ENCODE assay signal across 25 mouse cellular contexts in the genomic region with DNA sequence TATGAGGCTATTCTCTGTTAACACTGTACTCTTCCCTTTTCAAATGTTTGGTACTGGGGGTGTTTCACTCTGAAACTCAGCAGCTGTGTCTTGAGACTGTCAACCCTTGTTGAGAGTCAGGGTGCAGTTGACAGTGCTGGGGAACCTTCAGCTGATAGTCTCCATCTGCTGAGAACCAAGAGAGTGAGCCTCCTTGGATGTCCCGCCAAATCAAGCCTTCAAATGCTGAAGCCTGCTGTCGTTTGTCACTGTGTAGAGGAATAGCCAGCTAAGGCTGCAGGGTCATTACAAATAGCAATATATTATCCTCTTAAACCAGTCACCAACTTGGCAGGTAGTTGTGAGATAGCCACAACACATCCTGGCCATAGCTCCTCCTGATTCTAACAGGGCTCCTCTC.
DNase-seq lines count a peak whose midpoint lies in the region; ATAC-seq lines count a peak whose summit lies in the region.
"Had no signal": no experiment of that assay in that cellular context is flagged by ENCODE, and none has a peak within 500 bp of the region (broad histone marks: within the 10 kb centered on the region; RNA-seq: fewer than 3 reads in every experiment).

No protein-coding gene starts in this region.

- no peak overlapping the region for H3K4me2 ChIP-seq in kidney, embryonic 15.5 days
- H3K4me2 ChIP-seq: embryonic facial prominence, embryonic 15.5 days; forebrain, embryonic 12.5 days; heart, embryonic 12.5 days; hindbrain, embryonic 15.5 days; liver, embryonic 12.5 days; midbrain, embryonic 11.5 days had no signal

- H3K27ac ChIP-seq in kidney, embryonic 15.5 days, result no peak overlapping the region
- H3K27ac ChIP-seq: embryonic facial prominence, embryonic 10.5 days; embryonic facial prominence, embryonic 15.5 days; forebrain, embryonic 12.5 days; heart, adult 2 months; hindbrain, embryonic 15.5 days; liver, embryonic 12.5 days had no signal

- intact Hi-C loops in left cerebral cortex, postnatal 36 days (cut with DNase I), result no loop called here

- H3K4me3 ChIP-seq in kidney, embryonic 15.5 days (replicated peaks), result no peak overlapping the region
- H3K4me3 ChIP-seq: embryonic facial prominence, embryonic 10.5 days; embryonic facial prominence, embryonic 15.5 days; forebrain, embryonic 12.5 days; heart, adult 2 months; heart, embryonic 12.5 days; hindbrain, embryonic 15.5 days; liver, embryonic 12.5 days had no signal

- H3K9me3 ChIP-seq in kidney, embryonic 15.5 days (replicated peaks), result no peaks in the 10 kb centered on the region
- H3K9me3 ChIP-seq: embryonic facial prominence, embryonic 15.5 days; forebrain, embryonic 12.5 days; hindbrain, embryonic 15.5 days had no signal

- WGBS in kidney, embryonic 15.5 days, result 30% methylated on average over 2 of the region's 2 CpGs

- H3K9ac ChIP-seq in kidney, embryonic 15.5 days, result no peak overlapping the region
- H3K9ac ChIP-seq: embryonic facial prominence, embryonic 15.5 days; forebrain, embryonic 12.5 days; forebrain, postnatal 0 days; heart, embryonic 12.5 days; hindbrain, embryonic 15.5 days; liver, embryonic 12.5 days; liver, postnatal 0 days had no signal

- DNase-seq in kidney, adult 18-20 months, result no peak
- DNase-seq in kidney, postnatal 4 days, result peak; percentile 46 to 63
- DNase-seq in kidney, postnatal 25 days, result no peak
- peak; percentile 8 for DNase-seq in urinary bladder, postnatal 14 days (ENCODE audit: low spot score)
- DNase-seq in urinary bladder, postnatal 4 days (ENCODE audit: low spot score in 2 of 2), result no peak
- DNase-seq in left cerebral cortex, postnatal 36 days (ENCODE audit: low spot score in 2 of 2), result no peak
- DNase-seq in right cerebral cortex, postnatal 4 days, result no peak
- DNase-seq: adrenal gland, postnatal 10 days; cerebellum, adult 8-10 months; cerebellum, postnatal 25 days; forebrain, postnatal 0 days; heart, adult 2 months; left cerebral cortex, postnatal 4 days; liver, postnatal 0 days had no signal

- no peaks in the 10 kb centered on the region for H3K36me3 ChIP-seq in kidney, embryonic 15.5 days
- H3K36me3 ChIP-seq: embryonic facial prominence, embryonic 10.5 days; embryonic facial prominence, embryonic 15.5 days; forebrain, embryonic 12.5 days; heart, embryonic 12.5 days; hindbrain, embryonic 15.5 days; liver, embryonic 12.5 days had no signal

- peaks cover 8% of the 10 kb centered on the region; the same call in 1 of the 2 replicates for H3K4me1 ChIP-seq in kidney, embryonic 15.5 days
- H3K4me1 ChIP-seq: embryonic facial prominence, embryonic 10.5 days; heart, embryonic 12.5 days; liver, embryonic 12.5 days had no signal

- H3K27me3 ChIP-seq in kidney, embryonic 15.5 days, result no peaks in the 10 kb centered on the region
- H3K27me3 ChIP-seq: embryonic facial prominence, embryonic 15.5 days; forebrain, embryonic 12.5 days; heart, embryonic 12.5 days; hindbrain, embryonic 15.5 days; liver, embryonic 12.5 days; Patski had no signal

- ATAC-seq in kidney, embryonic 15.5 days (replicated peaks; ENCODE audit: low FRiP score), result peak; percentile 62
- ATAC-seq: forebrain, postnatal 0 days; inflammation-experienced regulatory T-cells, adult 6 months; liver, embryonic 12.5 days; liver, postnatal 0 days; midbrain, embryonic 16.5 days; Patski had no signal

Comparison
In these comparisons a context has a peak if more than half of its experiments do, and no peak if none do; other contexts are left out.
1. DNase-seq: peak in kidney, postnatal 4 days (2 of 2) and urinary bladder, postnatal 14 days (single experiment); none in kidney, adult 18-20 months (single experiment), kidney, postnatal 25 days (0 of 2), urinary bladder, postnatal 4 days (0 of 2), left cerebral cortex, postnatal 36 days (0 of 2) and right cerebral cortex, postnatal 4 days (single experiment).